Mouse (Mus musculus): ENCODE data around the gene H2-Ab1.
A peak's percentile ranks its signal among the peaks of the same experiment; 100 is the strongest.

Gene H2-Ab1

GRCm38 (mm10) chr17:34239601-34240041, 17.9 kb upstream of the H2-Ab1 start:
- peak in 1 of 2 experiments; percentile 16 for DNase-seq

- no peak for DNase-seq
Measured at GRCm38 (mm10) chr17:34240366-34240765, 17.1 kb upstream of the H2-Ab1 start.

DNA sequence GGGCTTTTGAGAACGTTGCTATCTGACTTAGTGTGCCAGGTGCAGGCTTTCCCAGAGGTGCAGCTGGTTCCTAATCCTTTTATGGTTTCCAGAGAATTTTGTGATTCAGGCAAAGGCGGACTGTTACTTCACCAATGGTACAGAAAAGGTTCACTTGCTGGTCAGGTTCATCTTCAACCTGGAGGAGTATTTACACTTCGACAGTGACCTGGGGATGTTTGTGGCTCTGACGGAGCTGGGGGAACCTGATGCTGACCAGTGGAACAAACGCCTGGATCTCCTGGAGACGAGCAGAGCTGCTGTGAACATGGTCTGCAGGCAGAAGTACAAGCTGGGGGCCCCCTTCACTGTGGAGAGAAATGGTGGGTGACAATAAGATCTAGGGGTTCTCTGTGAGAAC, 16.6 kb upstream of the H2-Ab1 start:
- DNase-seq: peak in 1 of 2 experiments; percentile 2

DNA sequence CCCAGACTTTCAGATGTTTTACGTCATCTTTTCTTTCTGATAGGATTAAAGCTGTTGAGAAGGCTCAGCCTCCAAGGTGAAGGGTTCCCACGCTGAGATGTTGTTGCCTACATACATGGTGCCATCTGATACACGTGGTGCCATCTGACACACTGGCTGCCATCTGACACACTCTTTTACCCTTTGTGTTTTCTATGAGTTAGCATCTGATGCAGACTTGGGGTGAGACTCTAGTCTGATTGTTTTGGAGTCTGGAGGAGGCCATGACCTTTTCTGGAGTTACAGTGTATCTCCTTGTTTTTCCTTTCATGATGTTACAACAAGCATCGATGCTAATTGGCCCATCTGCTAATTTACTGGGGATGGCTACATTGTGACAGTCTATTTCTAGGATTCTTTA, 12.8 kb upstream of the H2-Ab1 start:
- no peak for DNase-seq

GRCm38 (mm10) chr17:34247047-34247446, 10.4 kb upstream of the H2-Ab1 start:
- no peak for DNase-seq

DNA sequence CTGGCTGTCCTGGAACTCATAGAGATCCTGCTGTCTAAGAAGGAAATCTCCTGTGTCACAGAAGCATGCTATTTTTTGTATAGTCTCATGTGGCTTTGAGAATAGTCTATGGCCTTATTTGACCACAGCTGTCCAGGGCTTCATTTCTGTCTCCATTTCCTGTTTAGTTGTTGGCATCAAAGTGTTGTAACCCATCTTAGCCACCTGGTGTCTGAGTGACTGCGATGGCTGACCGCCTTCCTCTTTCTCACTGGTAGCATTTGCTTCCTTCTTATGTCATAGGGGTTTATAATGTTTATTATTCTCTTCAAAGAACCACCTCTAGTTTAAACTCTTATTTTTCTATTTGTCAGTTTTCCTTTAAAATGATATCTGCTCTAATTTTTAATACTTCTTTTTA, 8.7 kb upstream of the H2-Ab1 start:
- peak in 1 of 2 experiments; percentile 1 for DNase-seq

GRCm38 (mm10) chr17:34249361-34249760, 8.1 kb upstream of the H2-Ab1 start:
- DNase-seq: peak in 1 of 2 experiments; percentile 1

- DNase-seq: no peak
Measured at GRCm38 (mm10) chr17:34249878-34250277, 7.6 kb upstream of the H2-Ab1 start.

- no peak for DNase-seq
Measured at GRCm38 (mm10) chr17:34251666-34252065, 5.8 kb upstream of the H2-Ab1 start.

GRCm38 (mm10) chr17:34256501-34256900, 988 bp upstream of the H2-Ab1 start:
- DNase-seq: no peak

DNA sequence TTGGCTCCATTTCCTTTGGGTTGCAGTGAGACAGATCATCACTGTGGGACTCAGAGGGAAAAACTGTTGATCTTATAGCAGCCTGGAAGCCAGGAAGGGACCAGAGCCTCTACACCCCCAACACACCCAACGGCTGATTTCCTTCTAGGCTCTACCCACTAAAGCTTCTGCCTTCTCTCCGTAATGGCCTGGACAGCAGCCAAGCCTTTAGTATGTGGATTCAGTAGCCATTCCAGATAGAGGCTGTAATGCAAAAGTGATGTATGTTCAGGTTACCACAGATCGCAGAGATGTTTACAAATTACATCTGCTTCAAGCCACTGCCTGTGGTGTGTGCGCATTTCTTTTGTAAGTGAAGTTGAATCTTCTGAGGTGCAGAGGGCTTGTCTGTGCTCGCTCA, 3.1 kb downstream of the H2-Ab1 start:
- no peak for DNase-seq

- no peak for DNase-seq
Measured at GRCm38 (mm10) chr17:34261502-34261901, 4.0 kb downstream of the H2-Ab1 start.

DNA sequence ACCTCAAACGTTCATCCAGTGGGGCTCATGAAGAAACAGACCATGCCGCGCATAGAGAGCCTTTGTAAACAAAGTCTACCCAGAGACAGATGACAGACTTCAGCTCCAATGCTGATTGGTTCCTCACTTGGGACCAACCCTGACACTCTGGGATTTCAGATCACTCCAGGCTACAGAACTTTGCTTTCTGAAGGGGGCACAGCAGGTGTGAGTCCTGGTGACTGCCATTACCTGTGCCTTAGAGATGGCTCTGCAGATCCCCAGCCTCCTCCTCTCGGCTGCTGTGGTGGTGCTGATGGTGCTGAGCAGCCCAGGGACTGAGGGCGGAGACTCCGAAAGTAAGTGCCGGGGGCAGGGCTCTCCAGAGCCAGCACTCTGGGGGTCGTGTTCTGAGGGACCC, 5.6 kb downstream of the H2-Ab1 start:
- peak; percentile 34 to 61 for DNase-seq

- peak in 1 of 2 experiments; percentile 30 for DNase-seq
Measured at GRCm38 (mm10) chr17:34263811-34264371, 6.4 kb downstream of the H2-Ab1 start.

DNA sequence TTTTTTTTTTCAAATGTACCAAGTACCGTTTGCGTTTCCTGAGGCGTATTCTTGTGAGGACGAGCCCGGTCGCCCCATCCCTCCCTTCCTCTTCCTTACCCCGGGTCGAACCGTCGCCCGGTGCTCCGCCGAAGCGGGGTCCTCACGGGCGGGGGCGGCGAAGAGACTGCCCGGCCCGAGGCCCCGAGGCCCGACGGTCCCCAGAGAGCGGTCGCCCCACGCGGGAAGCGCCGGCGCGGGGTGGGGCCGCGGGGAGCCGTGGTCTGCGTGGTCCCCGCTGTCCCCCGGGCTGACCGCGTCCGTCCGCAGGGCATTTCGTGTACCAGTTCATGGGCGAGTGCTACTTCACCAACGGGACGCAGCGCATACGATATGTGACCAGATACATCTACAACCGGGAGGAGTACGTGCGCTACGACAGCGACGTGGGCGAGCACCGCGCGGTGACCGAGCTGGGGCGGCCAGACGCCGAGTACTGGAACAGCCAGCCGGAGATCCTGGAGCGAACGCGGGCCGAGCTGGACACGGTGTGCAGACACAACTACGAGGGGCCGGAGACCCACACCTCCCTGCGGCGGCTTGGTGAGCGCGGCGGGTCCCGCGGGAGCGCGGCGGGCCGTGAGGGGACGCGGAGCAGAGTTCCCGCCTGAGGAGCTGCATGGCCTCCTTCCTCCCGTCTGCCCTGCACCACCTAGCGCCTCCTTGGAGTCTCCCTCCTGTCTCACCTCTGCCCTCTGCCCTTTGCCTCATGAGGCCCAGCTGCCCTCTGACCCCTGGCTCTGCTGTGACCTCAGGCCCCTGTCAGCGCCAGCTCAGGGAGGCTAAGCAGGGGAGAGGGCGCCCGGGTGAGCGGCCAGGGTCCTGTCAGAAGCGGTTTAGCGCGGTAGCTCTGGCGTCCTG, 7.2 kb downstream of the H2-Ab1 start:
- no peak for DNase-seq

DNA sequence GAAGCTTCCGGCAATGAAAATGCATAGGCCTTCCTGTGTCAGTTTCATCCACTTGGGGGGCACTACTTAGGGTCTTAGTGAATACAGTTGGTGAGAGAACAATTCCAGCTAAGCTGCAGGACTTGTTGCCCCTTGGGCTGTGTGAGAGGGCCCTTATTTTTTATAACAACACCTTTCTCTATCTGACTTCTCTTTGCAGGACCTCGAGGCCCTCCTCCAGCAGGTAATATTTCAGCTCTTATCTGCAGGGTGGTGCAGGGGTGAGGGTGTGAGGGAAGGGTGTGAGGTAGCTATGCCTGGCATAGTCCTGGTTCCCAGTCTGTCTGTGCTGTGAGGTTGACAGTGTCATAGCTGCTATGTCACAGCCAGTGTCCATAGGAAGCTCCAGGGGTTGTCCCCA, 10.8 kb downstream of the H2-Ab1 start:
- DNase-seq: no peak

- DNase-seq: no peak
Measured at GRCm38 (mm10) chr17:34268748-34269147, 11.3 kb downstream of the H2-Ab1 start.

GRCm38 (mm10) chr17:34269817-34270216, 12.3 kb downstream of the H2-Ab1 start:
- no peak for DNase-seq

- no peak for DNase-seq
Measured at GRCm38 (mm10) chr17:34270230-34270629, 12.7 kb downstream of the H2-Ab1 start.

DNA sequence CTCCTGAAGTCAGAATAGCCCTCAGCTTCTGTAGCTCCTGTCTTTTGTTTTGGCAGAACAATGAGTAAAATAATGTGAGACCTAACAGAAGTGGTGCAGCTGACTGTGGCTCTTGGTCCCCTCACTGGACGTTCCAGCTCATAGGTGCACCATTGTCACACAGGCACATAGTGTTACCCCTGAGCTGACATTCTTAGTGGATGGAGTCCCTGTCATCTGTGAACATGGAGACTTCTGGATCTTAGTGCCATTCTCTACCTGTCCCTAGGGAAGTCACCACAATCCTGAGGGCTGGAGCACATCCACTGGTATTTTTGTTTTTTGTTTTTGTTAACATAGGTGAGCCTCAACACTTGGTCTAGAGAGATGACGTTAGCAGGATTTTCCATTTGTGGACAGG, 13.5 kb downstream of the H2-Ab1 start:
- DNase-seq: no peak

DNA sequence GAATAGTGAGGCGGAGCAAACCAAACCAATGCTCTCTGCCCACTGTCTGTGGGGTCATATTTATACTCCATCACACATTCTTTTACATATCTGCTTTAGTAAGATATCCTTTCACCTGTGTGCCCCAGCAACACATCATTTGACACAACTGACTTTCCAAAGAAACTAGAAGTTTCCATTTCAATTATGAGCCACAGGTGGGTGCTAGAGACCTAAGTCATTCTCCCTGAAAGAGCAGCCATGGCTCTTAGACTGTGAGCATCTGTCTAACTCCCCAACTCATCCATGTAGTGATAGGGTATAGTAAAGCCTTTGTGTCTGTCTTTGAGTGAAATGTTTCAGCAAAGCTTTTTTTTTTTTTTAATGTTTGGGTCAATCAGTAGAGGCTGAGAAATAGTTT, 14.6 kb downstream of the H2-Ab1 start:
- no peak for DNase-seq

- no peak for DNase-seq
Measured at GRCm38 (mm10) chr17:34280499-34281038, 23.1 kb downstream of the H2-Ab1 start.

DNA sequence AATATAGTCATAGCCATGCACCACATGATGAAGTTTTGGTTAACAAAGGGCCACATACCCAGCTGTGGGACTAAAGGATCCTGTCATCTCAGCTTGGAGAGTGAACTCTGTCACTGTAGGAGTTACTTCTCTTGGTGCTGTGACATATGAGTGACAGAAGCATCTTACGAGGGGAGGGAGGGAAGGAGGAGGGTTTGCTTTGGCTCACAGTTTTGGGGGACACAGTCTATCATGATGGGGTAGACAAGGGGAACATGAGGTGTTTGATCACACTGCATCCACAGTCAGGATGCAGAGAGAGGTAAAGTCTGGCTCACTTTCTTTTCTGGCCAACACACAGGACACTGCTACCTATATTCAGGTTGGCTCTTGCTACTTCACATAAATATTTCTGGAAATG, 24.3 kb downstream of the H2-Ab1 start:
- no peak for DNase-seq

GRCm38 (mm10) chr17:34285371-34285770, 27.9 kb downstream of the H2-Ab1 start:
- DNase-seq: no peak

Data from thymus, adult 18-20 months (tissue).